Mouse (Mus musculus) MEL (cell line): ENCODE measurements at regions not wholly inside any gene's neighbourhood (a gene's known extent, or its start where the extent isn't known, plus 50 kb on each side); places are given as distances from the start of the nearest gene placed in this dataset.

Experiments used
- DNase-seq: peaks from one replicate; pipeline ENCODE4 v3.0.0; 2011; ENCODE audit warnings: low read depth, low spot score
- H3K27ac ChIP-seq: 2 replicates; pipeline ENCODE4 v1.5.1; 2012; ENCODE audit warnings: low read depth, mild to moderate bottlenecking, control low read depth, low read length, moderate library complexity; ENCODE audit not compliant: control insufficient read depth
- H3K27me3 ChIP-seq, 2 experiments: fragments of 150-350 bp in 1 of 2; sonication (generic) in 1 of 2; 2 replicates each; pipeline ENCODE4 v1.6.1; 2012; ENCODE audit warnings: low read length in 2 of 2, mild to moderate bottlenecking in 2 of 2, improper control_type of control experiment in 1 of 2, moderate library complexity in 1 of 2; ENCODE audit not compliant: insufficient read depth in 2 of 2, control insufficient read depth in 1 of 2
- H3K36me3 ChIP-seq, 2 experiments: 2 replicates each; pipeline ENCODE4 v1.6.1; 2012 to 2014; ENCODE audit warnings: low read length in 2 of 2, improper control_type of control experiment in 1 of 2, inconsistent platforms in 1 of 2, mild to moderate bottlenecking in 1 of 2; ENCODE audit not compliant: insufficient read depth in 2 of 2, control insufficient read depth in 1 of 2
- H3K4me1 ChIP-seq, 2 experiments: fragments of 150-350 bp in 1 of 2; sonication (generic) in 1 of 2; 2 replicates each; pipeline ENCODE4 v1.6.1; 2012; ENCODE audit warnings: low read length in 2 of 2, improper control_type of control experiment in 1 of 2, mild to moderate bottlenecking in 1 of 2; ENCODE audit not compliant: insufficient read depth in 2 of 2, control insufficient read depth in 1 of 2
- H3K4me3 ChIP-seq, 2 experiments: fragments of 150-350 bp in 1 of 2; sonication (generic) in 1 of 2; 2 replicates each; pipeline ENCODE4 v1.5.1; 2012; ENCODE audit warnings: low read depth in 2 of 2, low read length in 2 of 2, mild to moderate bottlenecking in 2 of 2, moderate library complexity in 2 of 2, control low read depth in 1 of 2, improper control_type of control experiment in 1 of 2; ENCODE audit not compliant: control insufficient read depth in 1 of 2, insufficient read depth in 1 of 2
- H3K79me2 ChIP-seq: 2 replicates; pipeline ENCODE4 v1.6.1; 2012; ENCODE audit warnings: mild to moderate bottlenecking, low read length, moderate library complexity; ENCODE audit not compliant: control insufficient read depth, poor library complexity, insufficient read depth
- H3K9ac ChIP-seq: 2 replicates; pipeline ENCODE4 v1.6.1; 2012; ENCODE audit warnings: low read depth, mild to moderate bottlenecking, control low read depth, low read length, moderate library complexity; ENCODE audit not compliant: control insufficient read depth, poor library complexity, severe bottlenecking
- H3K9me3 ChIP-seq: fragments of 150-350 bp; sonication (generic); replicated peaks from 2 replicates; pipeline ENCODE4 v1.6.1; 2012; ENCODE audit warnings: mild to moderate bottlenecking, low read length, improper control_type of control experiment, moderate library complexity; ENCODE audit not compliant: insufficient read depth
- BHLHE40 ChIP-seq: IDR thresholded peaks from 2 replicates; pipeline ENCODE4 v1.6.1; 2012; ENCODE audit warnings: low read depth, mild to moderate bottlenecking, inconsistent platforms, low read length, improper control_type of control experiment, borderline replicate concordance
- CHD2 ChIP-seq: IDR thresholded peaks from 2 replicates; pipeline ENCODE4 v1.6.1; 2011; ENCODE audit warnings: low read length, improper control_type of control experiment
- CTCF ChIP-seq, 3 experiments: IDR thresholded peaks in 2 of 3; conservative IDR thresholded peaks in 1 of 3; 2 replicates each; pipeline ENCODE4 v1.5.1; 2011 to 2012; ENCODE audit warnings: low read length in 3 of 3, low read depth in 2 of 3, mild to moderate bottlenecking in 2 of 3, improper control_type of control experiment in 1 of 3, inconsistent platforms in 1 of 3, mixed read lengths in 1 of 3, moderate library complexity in 1 of 3; ENCODE audit not compliant: control insufficient read depth in 1 of 3, insufficient read depth in 1 of 3, poor library complexity in 1 of 3, severe bottlenecking in 1 of 3
- E2F4 ChIP-seq: IDR thresholded peaks from 2 replicates; pipeline ENCODE4 v1.6.1; 2011; ENCODE audit warnings: low read depth, low read length, improper control_type of control experiment, borderline replicate concordance
- ELF1 ChIP-seq: IDR thresholded peaks from 2 replicates; pipeline ENCODE4 v1.6.1; 2014; ENCODE audit warnings: low read depth, mild to moderate bottlenecking, inconsistent platforms, low read length, improper control_type of control experiment, moderate library complexity
- EP300 ChIP-seq, 2 experiments: IDR thresholded peaks; 2 replicates each; pipeline ENCODE4 v1.6.1; 2011; ENCODE audit warnings: improper control_type of control experiment in 2 of 2, low read length in 2 of 2, low read depth in 1 of 2, mild to moderate bottlenecking in 1 of 2
- ETS1 ChIP-seq: IDR thresholded peaks from 2 replicates; pipeline ENCODE4 v1.6.1; 2012; ENCODE audit warnings: low read depth, mild to moderate bottlenecking, inconsistent platforms, low read length, improper control_type of control experiment, moderate library complexity
- GABPA ChIP-seq: IDR thresholded peaks from 2 replicates; pipeline ENCODE4 v1.6.1; 2012; ENCODE audit warnings: low read depth, mild to moderate bottlenecking, inconsistent platforms, low read length, improper control_type of control experiment, moderate library complexity
- GATA1 ChIP-seq: IDR thresholded peaks from 2 replicates; pipeline ENCODE4 v1.6.1; 2011; ENCODE audit warnings: low read depth, low read length, improper control_type of control experiment
- HCFC1 ChIP-seq: IDR thresholded peaks from 2 replicates; pipeline ENCODE4 v1.6.1; 2012; ENCODE audit warnings: low read depth, mild to moderate bottlenecking, inconsistent platforms, low read length, improper control_type of control experiment, moderate library complexity
- JUND ChIP-seq: IDR thresholded peaks from 2 replicates; pipeline ENCODE4 v1.6.1; 2011; ENCODE audit warnings: low read depth, mild to moderate bottlenecking, improper control_type of control experiment, low read length
- KAT2A ChIP-seq: conservative IDR thresholded peaks from 2 replicates; pipeline ENCODE4 v1.6.1; 2012; ENCODE audit warnings: low read depth, low read length, improper control_type of control experiment, inconsistent platforms
- MAX ChIP-seq: IDR thresholded peaks from 2 replicates; pipeline ENCODE4 v1.6.1; 2011; ENCODE audit warnings: low read length, improper control_type of control experiment
- MEF2A ChIP-seq: IDR thresholded peaks from 2 replicates; pipeline ENCODE4 v1.6.1; 2014; ENCODE audit warnings: low read depth, mild to moderate bottlenecking, inconsistent platforms, low read length, improper control_type of control experiment; ENCODE audit not compliant: poor library complexity, insufficient replicate concordance, severe bottlenecking; ENCODE audit errors: extremely low read depth
- MXI1 ChIP-seq: IDR thresholded peaks from 2 replicates; pipeline ENCODE4 v1.6.1; 2011; ENCODE audit warnings: mild to moderate bottlenecking, low read depth, low read length, improper control_type of control experiment
- MYB ChIP-seq: IDR thresholded peaks from 2 replicates; pipeline ENCODE4 v1.6.1; 2011; ENCODE audit warnings: mild to moderate bottlenecking, low read depth, low read length, improper control_type of control experiment
- MYC ChIP-seq: IDR thresholded peaks from 2 replicates; pipeline ENCODE4 v1.6.1; 2011; ENCODE audit warnings: low read depth, mild to moderate bottlenecking, low read length, improper control_type of control experiment, moderate library complexity
- POLR2A ChIP-seq, 2 experiments: IDR thresholded peaks; 2 replicates each; pipeline ENCODE4 v1.6.1; 2011 to 2012; ENCODE audit warnings: low read length in 2 of 2, mild to moderate bottlenecking in 2 of 2, control low read depth in 1 of 2, improper control_type of control experiment in 1 of 2, low read depth in 1 of 2, moderate library complexity in 1 of 2; ENCODE audit not compliant: control insufficient read depth in 1 of 2, insufficient read depth in 1 of 2, poor library complexity in 1 of 2
- POLR2AphosphoS5 ChIP-seq: IDR thresholded peaks from 2 replicates; pipeline ENCODE4 v1.6.1; 2012; ENCODE audit warnings: low read depth, borderline replicate concordance, mild to moderate bottlenecking, inconsistent platforms, low read length, moderate library complexity, mixed read lengths
- SMC3 ChIP-seq: IDR thresholded peaks from 2 replicates; pipeline ENCODE4 v1.6.1; 2011; ENCODE audit warnings: low read depth, low read length, improper control_type of control experiment
- TAL1 ChIP-seq: IDR thresholded peaks from 2 replicates; pipeline ENCODE4 v1.6.1; 2012; ENCODE audit warnings: mild to moderate bottlenecking, inconsistent platforms, low read length, moderate library complexity, mixed read lengths
- TBP ChIP-seq: IDR thresholded peaks from 2 replicates; pipeline ENCODE4 v1.8.0; 2011; ENCODE audit warnings: low read depth, low read length, improper control_type of control experiment
- TCF12 ChIP-seq: IDR thresholded peaks from 2 replicates; pipeline ENCODE4 v1.6.1; 2014; ENCODE audit warnings: low read depth, mild to moderate bottlenecking, inconsistent platforms, low read length, improper control_type of control experiment, moderate library complexity
- UBTF ChIP-seq: IDR thresholded peaks from 2 replicates; pipeline ENCODE4 v1.6.1; 2012; ENCODE audit warnings: low read depth, mild to moderate bottlenecking, inconsistent platforms, low read length, improper control_type of control experiment, moderate library complexity, borderline replicate concordance; ENCODE audit not compliant: insufficient read depth
- USF1 ChIP-seq: IDR thresholded peaks from 2 replicates; pipeline ENCODE4 v1.6.1; 2014; ENCODE audit warnings: low read depth, mild to moderate bottlenecking, inconsistent platforms, low read length, improper control_type of control experiment, moderate library complexity

DNA sequence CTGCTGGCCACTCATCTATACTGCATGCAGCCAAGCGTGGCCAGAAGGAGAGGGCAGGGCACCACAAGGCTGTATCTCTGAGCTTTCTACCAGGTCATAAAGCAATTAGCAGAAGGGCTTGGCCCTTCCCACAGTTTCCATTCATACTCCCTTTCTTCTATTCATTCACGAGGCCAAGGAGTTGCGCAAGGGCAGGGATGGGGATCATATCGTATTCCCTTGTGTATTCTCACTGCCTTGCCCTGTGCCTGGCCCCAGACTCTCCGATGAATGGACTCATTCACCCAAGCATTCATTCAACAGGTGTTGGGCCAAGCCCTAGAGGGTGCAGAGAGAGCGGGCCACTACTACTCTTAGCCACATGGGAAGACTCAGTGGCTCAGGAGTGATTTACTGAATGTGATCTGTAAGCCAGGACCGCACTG is 111.2 kb upstream of the Parp11 start:
- no peak overlapping the region for H3K27ac ChIP-seq
- H3K4me3 ChIP-seq = no peak overlapping the region
- no peak overlapping the region for H3K9ac ChIP-seq
- no peak for DNase-seq
- TF ChIP-seq ETS1 = no peak
- TF ChIP-seq UBTF = no peak
- TF ChIP-seq EP300 (IDR thresholded peaks at IDR 0.05; ENCODE audit: low read depth in 1 of 2, low read length in 2 of 2) = no peak
- no peak for TF ChIP-seq MYC
- no peak for TF ChIP-seq KAT2A
- TF ChIP-seq CTCF (IDR thresholded peaks at IDR 0.05 in 2 of 3, conservative IDR thresholded peaks at IDR 0.05 in 1 of 3; ENCODE audit: control insufficient read depth in 1 of 3, insufficient read depth in 1 of 3, low read depth in 2 of 3, low read length in 3 of 3, poor library complexity in 1 of 3, severe bottlenecking in 1 of 3) = no peak
- no peak for TF ChIP-seq GABPA
- TF ChIP-seq ELF1 = no peak
- TF ChIP-seq TCF12 = no peak
- TF ChIP-seq HCFC1 = no peak
- TF ChIP-seq MEF2A = no peak
- no peak for TF ChIP-seq JUND
- no peak for TF ChIP-seq MYB
- no peak for TF ChIP-seq MAX
- TF ChIP-seq TBP = no peak
- TF ChIP-seq SMC3 = no peak
- TF ChIP-seq BHLHE40 = no peak
- peaks cover 0 to 9% of the 10 kb centered on the region in 2 experiments; a peak in 2 of 4 replicates for H3K4me1 ChIP-seq
- H3K79me2 ChIP-seq = no peaks in the 10 kb centered on the region; the same call in 1 of the 2 replicates
- H3K36me3 ChIP-seq = peaks cover 0 to 2% of the 10 kb centered on the region in 2 experiments; a peak in 1 of 4 replicates
- H3K9me3 ChIP-seq = no peaks in the 10 kb centered on the region
- no peaks in the 10 kb centered on the region for H3K27me3 ChIP-seq

DNA sequence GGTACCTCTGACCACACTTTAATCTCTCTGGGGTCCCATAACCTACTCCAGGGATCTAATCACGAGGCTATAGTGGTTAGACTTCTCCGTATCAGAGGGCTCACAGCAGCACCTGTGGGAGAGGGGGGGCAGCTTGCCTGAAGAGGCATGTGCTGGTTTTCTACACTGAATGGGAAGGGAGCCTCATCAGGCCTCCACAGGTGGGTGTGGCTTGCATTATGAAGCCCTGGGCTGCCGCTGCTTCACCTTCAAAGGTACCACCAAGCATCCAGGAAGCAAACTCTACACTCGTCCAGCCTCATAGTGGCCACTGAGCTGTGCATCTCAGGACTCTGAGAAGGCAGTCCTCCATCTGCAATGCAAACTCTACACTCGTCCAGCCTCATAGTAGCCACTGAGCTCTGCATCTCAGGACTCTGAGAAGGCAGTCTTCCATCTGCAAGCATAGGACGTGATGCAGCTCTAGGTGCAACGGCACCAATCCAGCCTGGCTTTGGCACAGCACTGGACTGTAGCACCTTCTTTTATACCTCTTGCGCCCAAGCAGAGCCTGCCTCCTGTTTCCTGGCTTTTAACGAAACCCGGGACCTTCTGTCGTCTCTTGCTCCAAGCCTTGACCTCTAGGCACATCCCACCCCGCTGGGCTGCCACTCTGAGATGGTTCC is 110.5 kb upstream of the Parp11 start:
- Histone ChIP-seq H3K4me1 (peaks cover 0 to 3% of the 10 kb centered on the region in 2 experiments; a peak in 1 of 4 replicates), H3K4me3 (no peak overlapping the region)
- TF ChIP-seq MYB (no peak), USF1 (no peak), MXI1 (no peak), KAT2A (no peak), POLR2A (IDR thresholded peaks at IDR 0.05; ENCODE audit: control insufficient read depth in 1 of 2, insufficient read depth in 1 of 2, low read depth in 1 of 2, low read length in 2 of 2, poor library complexity in 1 of 2) (no peak), ETS1 (no peak), MEF2A (no peak), UBTF (no peak), POLR2AphosphoS5 (no peak), TCF12 (no peak), CHD2 (no peak), TBP (no peak), TAL1 (no peak), GATA1 (no peak), E2F4 (no peak)
- TF ChIP-seq, all 39 proteins: peak for 0
- Histone ChIP-seq H3K27me3 (no peaks in the 10 kb centered on the region), H3K27ac (no peak overlapping the region), H3K79me2 (no peaks in the 10 kb centered on the region), H3K9me3 (no peaks in the 10 kb centered on the region), H3K36me3 (no peaks in the 10 kb centered on the region), H3K9ac (no peak overlapping the region)
- DNase-seq = no peak
